Mouse (Mus musculus) erythroid progenitor cell, adult 5-6 weeks (primary cell): Measurements from ENCODE around the gene Cd300ld. TPM values are rescaled to one million over a fixed set of nuclear protein-coding genes. Genes with fewer than 3 reads are reported as not detected.
"Not testable (repeated sequence)": the region's sequence is repeated elsewhere in the genome, so short reads cannot be mapped to it uniquely, and the experiment has no call there.

Source experiments
- ATAC-seq: replicated peaks from 2 replicates; pipeline ENCODE4 v1.8.0; 2016; ENCODE audit warnings: moderate number of reproducible peaks, mild to moderate bottlenecking, moderate TSS enrichment, inconsistent platforms; ENCODE audit not compliant: poor library complexity, low FRiP score, severe bottlenecking
- total RNA-seq, 2 experiments: library from RNA; stranded (forward) in 1 of 2; stranded (reverse) in 1 of 2; fragments of 150-400 nt in 1 of 2; fragments of 186-747, 209-891 nt in 1 of 2; gene quantifications; 2 replicates each; pipeline versions ENCODE4 v1.2.3 to v1.2.4; 2015 to 2017; ENCODE audit warnings: low replicate concordance in 2 of 2

Cd300ld gene
- total RNA-seq (2015; ENCODE audit: low replicate concordance) = 2.9 and 6.8 TPM in 2 replicates
- total RNA-seq (2017; ENCODE audit: low replicate concordance) = 3.0 and 4.2 TPM in 2 replicates

DNA sequence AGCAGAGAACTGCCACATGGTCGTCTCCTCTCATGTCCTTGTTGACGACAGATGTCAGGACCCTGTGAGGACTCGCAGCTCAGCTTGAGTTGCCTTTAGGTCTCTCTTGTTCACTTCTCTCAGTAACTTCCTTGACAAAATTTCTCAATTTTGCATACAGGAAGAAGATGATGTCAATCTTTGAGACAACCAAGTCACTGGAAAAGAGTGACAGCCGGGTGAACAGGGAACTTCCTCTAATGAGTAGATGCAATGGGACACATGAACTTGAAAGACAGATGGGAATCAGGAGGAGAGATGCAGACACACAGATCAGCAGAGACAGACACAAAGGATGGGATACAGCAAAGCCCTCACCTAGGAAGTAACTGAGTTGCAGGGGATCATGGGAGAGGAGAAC lies at the start of gene Cd300ld:
Gene Cd300ld (minus strand): TSS at position 130 of the 400 bp plus-strand sequence.
- no peak for ATAC-seq

DNA sequence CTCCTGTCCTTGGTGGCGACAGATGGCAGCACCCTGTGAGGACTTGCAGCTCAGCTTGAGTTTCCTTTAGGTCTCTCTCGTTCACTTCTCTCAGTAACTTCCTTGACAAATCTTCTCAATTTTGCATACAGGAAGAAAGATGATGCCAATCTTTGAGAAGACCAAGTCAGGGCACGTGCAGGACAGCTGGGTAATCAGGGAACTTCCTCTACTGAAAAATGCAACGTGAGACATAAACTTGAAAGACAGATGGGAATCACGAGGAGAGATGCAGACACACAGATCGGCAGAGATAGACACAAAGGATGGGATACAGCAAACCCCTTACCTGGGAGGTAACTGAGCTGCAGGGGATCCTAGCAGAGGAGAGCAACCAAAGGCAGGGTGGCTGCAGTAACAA lies 47.9 kb upstream of the Cd300ld start, which contains the start of gene Cd300ld5:
Gene Cd300ld5 (minus strand): TSS at position 101 of the 400 bp plus-strand sequence.
- not testable (repeated sequence) for ATAC-seq

DNA sequence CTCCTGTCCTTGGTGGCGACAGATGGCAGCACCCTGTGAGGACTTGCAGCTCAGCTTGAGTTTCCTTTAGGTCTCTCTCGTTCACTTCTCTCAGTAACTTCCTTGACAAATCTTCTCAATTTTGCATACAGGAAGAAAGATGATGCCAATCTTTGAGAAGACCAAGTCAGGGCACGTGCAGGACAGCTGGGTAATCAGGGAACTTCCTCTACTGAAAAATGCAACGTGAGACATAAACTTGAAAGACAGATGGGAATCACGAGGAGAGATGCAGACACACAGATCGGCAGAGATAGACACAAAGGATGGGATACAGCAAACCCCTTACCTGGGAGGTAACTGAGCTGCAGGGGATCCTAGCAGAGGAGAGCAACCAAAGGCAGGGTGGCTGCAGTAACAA lies 37.2 kb upstream of the Cd300ld start, which contains the start of gene Cd300ld4:
Gene Cd300ld4 (minus strand): TSS at position 101 of the 400 bp plus-strand sequence.
- not testable (repeated sequence) for ATAC-seq

DNA sequence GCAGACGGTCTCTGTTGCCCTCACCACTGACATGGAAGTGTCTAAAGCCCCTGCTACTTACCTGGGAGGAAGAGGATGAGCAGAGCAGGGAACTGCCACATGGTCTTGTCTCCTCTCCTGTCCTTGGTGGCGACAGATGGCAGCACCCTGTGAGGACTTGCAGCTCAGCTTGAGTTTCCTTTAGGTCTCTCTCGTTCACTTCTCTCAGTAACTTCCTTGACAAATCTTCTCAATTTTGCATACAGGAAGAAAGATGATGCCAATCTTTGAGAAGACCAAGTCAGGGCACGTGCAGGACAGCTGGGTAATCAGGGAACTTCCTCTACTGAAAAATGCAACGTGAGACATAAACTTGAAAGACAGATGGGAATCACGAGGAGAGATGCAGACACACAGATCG lies 26.4 kb upstream of the Cd300ld start, which contains the start of gene Cd300ld2:
Gene Cd300ld2 (minus strand): TSS at position 101 of the 400 bp plus-strand sequence.
- ATAC-seq = not testable (repeated sequence)

DNA sequence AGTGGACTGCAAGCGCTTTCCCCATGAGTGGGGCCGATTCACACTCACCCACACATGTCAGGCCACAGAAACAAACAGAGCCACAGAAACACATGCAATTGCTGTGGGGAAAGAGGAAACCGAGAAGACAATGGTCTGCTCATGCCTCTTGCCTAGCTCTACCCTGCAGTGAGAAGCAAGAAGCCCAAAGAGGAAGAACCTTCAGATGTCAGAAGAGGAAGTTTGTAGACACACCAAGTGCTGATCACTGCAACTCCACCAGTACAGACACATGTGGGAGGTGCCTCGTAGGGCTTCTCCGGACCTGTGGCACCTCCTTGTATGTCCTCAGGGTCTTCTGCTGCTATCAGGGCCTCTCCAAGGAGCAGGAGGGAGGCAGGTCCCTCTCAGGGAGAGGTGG lies 14.3 kb upstream of the Cd300ld start:
- ATAC-seq = no peak

DNA sequence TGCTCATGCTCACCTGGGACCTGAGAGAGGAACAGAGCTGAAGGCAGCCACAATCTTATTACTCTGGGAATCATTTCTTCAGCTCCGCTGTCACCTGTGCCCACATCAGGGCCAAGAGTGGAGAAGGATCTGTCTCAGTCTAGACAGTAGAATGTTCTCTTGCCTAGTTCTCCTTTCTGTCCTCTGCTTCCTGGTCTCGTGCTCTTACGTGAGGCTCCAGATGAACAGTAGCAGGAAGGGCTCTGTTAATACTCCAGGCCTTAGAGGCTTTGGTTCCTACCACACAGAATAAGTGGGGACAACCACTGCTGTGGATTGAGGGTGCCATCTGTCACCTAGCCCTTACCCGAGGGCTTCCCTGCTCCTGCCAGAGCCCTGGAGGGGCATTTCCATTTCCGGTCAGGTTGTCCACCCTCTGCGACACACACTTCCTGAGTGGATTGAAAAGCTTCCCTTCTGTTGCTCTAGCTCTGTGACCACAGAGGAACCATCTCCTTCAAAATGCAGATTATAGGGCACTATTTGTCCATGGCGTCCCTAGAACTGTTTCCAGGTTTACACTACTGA lies 11.8 kb upstream of the Cd300ld start, which contains the start of gene Cd300c2:
Gene Cd300c2 (minus strand): TSS at position 407 of the 567 bp plus-strand sequence.
- no peak for ATAC-seq

DNA sequence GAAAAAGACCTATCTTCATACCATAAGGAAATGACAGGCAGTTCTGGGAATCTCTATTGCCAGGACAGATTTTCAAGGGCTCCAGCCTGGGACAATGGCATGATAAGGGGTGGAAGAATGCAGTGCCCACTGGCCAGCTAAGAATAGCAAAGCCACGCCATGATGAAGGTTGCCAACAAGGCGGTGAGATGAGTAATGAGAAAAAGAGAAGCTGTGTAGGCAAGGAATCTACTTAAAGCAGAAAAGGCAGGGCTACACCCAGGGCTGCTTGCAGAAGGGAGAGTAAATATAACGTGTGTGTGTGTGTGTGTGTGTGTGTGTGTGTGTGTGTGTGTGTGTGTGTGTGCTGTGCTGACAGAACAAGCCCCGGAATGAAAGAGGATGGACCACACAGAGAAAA lies 7.9 kb downstream of the Cd300ld start:
- ATAC-seq = no peak

DNA sequence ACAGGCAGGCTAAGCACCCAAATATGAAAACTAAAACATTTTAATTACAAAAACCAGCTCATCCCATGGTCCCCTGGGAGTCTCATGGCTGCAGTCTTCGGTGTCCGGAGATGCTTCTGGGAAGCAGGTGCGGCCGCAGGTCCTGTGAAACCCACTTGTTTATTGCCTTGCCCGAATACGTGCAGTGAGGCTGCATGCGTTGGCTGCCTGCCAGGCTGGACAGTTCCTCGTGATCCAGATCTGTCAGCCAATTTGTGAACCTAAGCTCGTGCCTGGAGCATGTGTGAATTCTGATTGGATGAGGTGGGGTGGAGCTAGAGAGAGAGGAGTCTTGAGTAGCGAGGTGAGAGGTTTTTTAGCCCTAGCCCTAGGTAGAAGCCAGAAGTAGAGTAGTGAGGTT lies 17.0 kb downstream of the Cd300ld start:
- ATAC-seq = no peak

DNA sequence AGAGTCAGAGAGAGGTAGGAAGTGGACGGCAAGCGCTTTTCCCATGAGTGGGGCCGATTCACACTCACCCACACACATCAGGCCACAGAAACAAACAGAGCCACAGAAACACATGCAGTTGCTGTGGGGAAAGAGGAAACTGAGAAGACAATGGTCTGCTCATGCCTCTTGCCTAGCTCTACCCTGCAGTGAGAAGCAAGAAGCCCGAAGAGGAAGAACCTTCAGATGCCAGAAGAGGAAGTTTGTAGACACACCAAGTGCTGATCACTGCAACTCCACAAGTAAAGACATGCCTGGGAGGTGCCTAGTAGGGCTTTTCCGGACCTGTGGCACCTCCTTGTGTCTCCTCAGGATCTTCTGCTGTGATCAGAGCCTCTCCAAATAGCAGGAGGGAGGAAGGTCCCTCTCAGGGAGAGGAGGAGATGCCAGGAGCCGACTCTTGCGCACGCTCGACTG lies 20.9 kb downstream of the Cd300ld start, which contains the start of gene Cd300c:
Gene Cd300c (minus strand): TSS at position 406 of the 456 bp plus-strand sequence.
- no peak for ATAC-seq

DNA sequence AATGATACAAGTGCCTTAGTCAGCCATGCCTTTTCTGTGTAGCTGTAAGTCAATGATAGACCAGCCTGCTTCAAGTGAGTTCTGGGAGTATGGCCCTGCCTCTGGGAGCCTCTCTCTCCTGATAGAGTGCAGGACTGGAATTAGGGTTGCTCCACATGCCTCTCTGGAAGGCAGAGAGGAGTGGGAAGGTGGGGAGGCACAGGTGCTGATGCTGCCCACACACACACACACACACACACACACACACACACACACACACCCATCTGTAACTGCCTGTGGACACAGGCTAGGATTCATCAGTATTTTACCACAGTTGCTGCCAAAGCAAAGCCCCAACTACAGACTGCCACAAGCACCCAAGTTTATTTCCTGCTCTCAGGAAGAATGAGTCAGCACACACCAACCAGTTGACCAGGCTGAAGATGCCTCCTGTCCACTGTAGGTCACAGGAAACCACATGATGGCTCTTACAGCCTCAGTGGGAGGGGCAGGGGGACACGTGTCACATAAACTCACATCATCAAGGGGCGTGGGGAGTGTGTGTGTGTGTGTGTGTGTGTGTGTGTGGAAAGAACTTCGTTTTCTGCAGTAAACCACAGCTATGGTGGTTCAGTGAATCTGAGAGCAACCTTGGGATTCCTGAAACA lies 24.4 kb downstream of the Cd300ld start:
- ATAC-seq = no peak

DNA sequence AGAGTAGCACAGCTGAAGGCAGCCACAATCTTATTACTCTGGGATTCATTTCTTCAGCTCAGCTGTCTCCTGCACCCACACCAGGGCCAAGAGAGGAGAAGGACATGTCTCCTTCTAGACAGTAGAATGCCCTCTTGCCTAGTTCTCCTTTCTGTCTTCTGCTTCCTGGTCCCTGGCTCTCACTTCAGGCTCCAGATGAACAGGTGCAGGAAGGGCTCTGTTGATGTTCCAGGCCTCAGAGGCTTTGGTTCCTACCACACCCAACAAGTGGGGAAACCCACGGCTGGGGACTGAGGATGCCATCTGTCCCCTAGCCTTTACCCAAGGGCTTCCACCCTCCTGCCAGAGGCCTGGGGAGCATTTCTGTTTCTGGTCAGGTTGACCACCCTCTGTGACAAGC lies 29.4 kb downstream of the Cd300ld start:
- no peak for ATAC-seq

DNA sequence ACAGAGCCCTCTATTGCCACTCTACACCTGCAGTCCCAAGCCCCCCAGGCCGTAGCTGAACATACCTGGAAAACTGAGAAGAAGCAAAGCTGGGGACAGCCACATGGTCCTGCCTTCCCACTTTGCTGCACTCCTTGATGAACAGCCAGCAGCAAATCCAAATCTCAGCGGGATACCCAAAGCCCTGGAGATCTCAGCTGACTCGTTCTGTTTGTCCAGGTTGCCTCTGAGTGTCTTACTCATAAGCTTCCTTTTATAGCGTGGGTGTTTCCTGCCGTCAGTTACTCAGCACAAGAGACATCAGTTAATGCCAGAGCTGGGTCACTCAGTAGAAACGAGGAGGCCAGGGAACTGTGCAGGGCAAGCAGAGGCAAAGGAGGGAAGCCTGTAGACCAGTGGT lies 55.6 kb downstream of the Cd300ld start, which contains the start of gene Cd300lb:
Gene Cd300lb (minus strand): TSS at position 243 of the 400 bp plus-strand sequence.
- no peak for ATAC-seq

DNA sequence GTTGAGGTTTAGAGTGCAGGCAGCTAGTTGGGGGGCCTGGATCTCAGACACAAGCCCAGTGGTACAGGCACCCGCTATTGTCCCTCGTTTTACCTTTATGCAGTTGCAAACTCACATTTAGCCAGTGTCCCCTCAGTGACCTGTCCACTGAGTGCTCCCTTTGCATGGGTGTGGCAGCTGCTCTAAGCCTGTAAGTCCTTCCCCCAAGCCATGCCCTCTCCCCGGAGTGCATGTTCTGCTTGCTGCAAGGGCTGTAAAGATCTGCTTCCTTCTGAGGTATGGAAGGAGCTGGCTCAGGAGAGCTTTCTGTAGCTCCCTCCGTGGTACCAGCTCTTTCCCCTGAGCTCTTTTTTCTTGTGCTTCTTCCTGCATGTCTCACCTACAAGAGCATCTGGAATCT lies 56.1 kb downstream of the Cd300ld start:
- ATAC-seq = no peak

Other genes with a start within 250 kb of the Cd300ld start
- gene Kif19a, start 224.5 kb downstream of the Cd300ld start, total RNA-seq (2015; ENCODE audit: low replicate concordance) = not detected in 2 replicates
- gene Kif19a, start 224.5 kb downstream of the Cd300ld start, total RNA-seq (2017; ENCODE audit: low replicate concordance) = not detected in 2 replicates
- gene Btbd17, start 194.0 kb downstream of the Cd300ld start, total RNA-seq (2015; ENCODE audit: low replicate concordance) = not detected in 2 replicates
- gene Btbd17, start 194.0 kb downstream of the Cd300ld start, total RNA-seq (2017; ENCODE audit: low replicate concordance) = not detected in 2 replicates
- not detected in 2 replicates for gene Gpr142, start 191.0 kb downstream of the Cd300ld start, total RNA-seq (2015; ENCODE audit: low replicate concordance)
- gene Gpr142, start 191.0 kb downstream of the Cd300ld start, total RNA-seq (2017; ENCODE audit: low replicate concordance) = not detected in 2 replicates
- gene Gprc5c, start 138.8 kb downstream of the Cd300ld start, total RNA-seq (2015; ENCODE audit: low replicate concordance) = not detected in 2 replicates
- gene Gprc5c, start 138.8 kb downstream of the Cd300ld start, total RNA-seq (2017; ENCODE audit: low replicate concordance) = not detected in 2 replicates
- gene Cd300a, start 99.9 kb downstream of the Cd300ld start, total RNA-seq (2015; ENCODE audit: low replicate concordance) = 2.1 and 4.3 TPM in 2 replicates
- gene Cd300a, start 99.9 kb downstream of the Cd300ld start, total RNA-seq (2017; ENCODE audit: low replicate concordance) = 2.9 and 6.0 TPM in 2 replicates
- 5.0 and 10.1 TPM in 2 replicates for gene Cd300lb, start 55.5 kb downstream of the Cd300ld start, total RNA-seq (2015; ENCODE audit: low replicate concordance)
- 1.8 and 2.3 TPM in 2 replicates for gene Cd300lb, start 55.5 kb downstream of the Cd300ld start, total RNA-seq (2017; ENCODE audit: low replicate concordance)
- gene Cd300c, start 20.8 kb downstream of the Cd300ld start, total RNA-seq (2015; ENCODE audit: low replicate concordance) = not detected in 2 replicates
- not detected in 2 replicates for gene Cd300c, start 20.8 kb downstream of the Cd300ld start, total RNA-seq (2017; ENCODE audit: low replicate concordance)
- gene Cd300c2, start 12.0 kb upstream of the Cd300ld start, total RNA-seq (2015; ENCODE audit: low replicate concordance) = 8.0 and 12.6 TPM in 2 replicates
- gene Cd300c2, start 12.0 kb upstream of the Cd300ld start, total RNA-seq (2017; ENCODE audit: low replicate concordance) = 2.3 and 8.6 TPM in 2 replicates
- gene Cd300ld2, start 26.3 kb upstream of the Cd300ld start, total RNA-seq (2015; ENCODE audit: low replicate concordance) = not detected in 2 replicates
- not detected in 2 replicates for gene Cd300ld2, start 26.3 kb upstream of the Cd300ld start, total RNA-seq (2017; ENCODE audit: low replicate concordance)
- gene Cd300ld4, start 37.1 kb upstream of the Cd300ld start, total RNA-seq (2015; ENCODE audit: low replicate concordance) = not detected in 2 replicates
- not detected in 2 replicates for gene Cd300ld4, start 37.1 kb upstream of the Cd300ld start, total RNA-seq (2017; ENCODE audit: low replicate concordance)
- gene Cd300ld5, start 47.8 kb upstream of the Cd300ld start, total RNA-seq (2015; ENCODE audit: low replicate concordance) = 5.8 and 11.7 TPM in 2 replicates
- not detected in 2 replicates for gene Cd300ld5, start 47.8 kb upstream of the Cd300ld start, total RNA-seq (2017; ENCODE audit: low replicate concordance)
- 5.8 and 11.7 TPM in 2 replicates for gene Cd300ld3, start 58.5 kb upstream of the Cd300ld start, total RNA-seq (2015; ENCODE audit: low replicate concordance)
- 4.1 and 5.7 TPM in 2 replicates for gene Cd300ld3, start 58.5 kb upstream of the Cd300ld start, total RNA-seq (2017; ENCODE audit: low replicate concordance)
- 0.36 and 3.8 TPM in 2 replicates for gene Cd300e, start 72.3 kb upstream of the Cd300ld start, total RNA-seq (2015; ENCODE audit: low replicate concordance)
- gene Cd300e, start 72.3 kb upstream of the Cd300ld start, total RNA-seq (2017; ENCODE audit: low replicate concordance) = not detected in 2 replicates
- 1.1 and 10.5 TPM in 2 replicates for gene Rab37, start 101.5 kb upstream of the Cd300ld start, total RNA-seq (2015; ENCODE audit: low replicate concordance)
- gene Rab37, start 101.5 kb upstream of the Cd300ld start, total RNA-seq (2017; ENCODE audit: low replicate concordance) = 4.0 and 5.8 TPM in 2 replicates
- 1.7 and 2.9 TPM in 2 replicates for gene Cd300lf, start 144.1 kb upstream of the Cd300ld start, total RNA-seq (2015; ENCODE audit: low replicate concordance)
- gene Cd300lf, start 144.1 kb upstream of the Cd300ld start, total RNA-seq (2017; ENCODE audit: low replicate concordance) = 8.6 and 10.7 TPM in 2 replicates
- 15.1 and 16.8 TPM in 2 replicates for gene Slc9a3r1, start 173.4 kb upstream of the Cd300ld start, total RNA-seq (2015; ENCODE audit: low replicate concordance)
- gene Slc9a3r1, start 173.4 kb upstream of the Cd300ld start, total RNA-seq (2017; ENCODE audit: low replicate concordance) = 13.1 and 13.7 TPM in 2 replicates
- 5.0 and 6.3 TPM in 2 replicates for gene Tmem104, start 197.6 kb upstream of the Cd300ld start, total RNA-seq (2015; ENCODE audit: low replicate concordance)
- gene Tmem104, start 197.6 kb upstream of the Cd300ld start, total RNA-seq (2017; ENCODE audit: low replicate concordance) = 0.64 and 6.3 TPM in 2 replicates
- 9.2 and 11.2 TPM in 2 replicates for gene Nat9, start 197.9 kb upstream of the Cd300ld start, total RNA-seq (2015; ENCODE audit: low replicate concordance)
- 2.3 TPM in 1 of 2 replicates, not detected in the other for gene Nat9, start 197.9 kb upstream of the Cd300ld start, total RNA-seq (2017; ENCODE audit: low replicate concordance)